Mouse (Mus musculus) bone marrow, adult 2 months (tissue): ENCODE results near the gene Rnf215.

Source experiments
- CTCF ChIP-seq: fragments of 200-500 bp; IDR thresholded peaks from 2 replicates; pipeline ENCODE4 v1.5.1; 2011; ENCODE audit warnings: low read length, control low read depth; ENCODE audit not compliant: control insufficient read depth, insufficient read depth
- POLR2A ChIP-seq: fragments of 200-500 bp; IDR thresholded peaks from 2 replicates; pipeline ENCODE4 v1.6.1; 2011; ENCODE audit warnings: low read depth, mild to moderate bottlenecking, control low read depth, low read length, borderline replicate concordance; ENCODE audit not compliant: control insufficient read depth

- TF ChIP-seq CTCF (no peak), POLR2A (no peak)
These were observed 26.3 kb upstream of the Rnf215 start for GRCm38 (mm10) chr11:4108691-4109090.
